Mouse (Mus musculus) MEL-GATA-1-ER (cell line): ENCODE data around the gene Olfr464.
"Not testable (repeated sequence)": the region's sequence is repeated elsewhere in the genome, so short reads cannot be mapped to it uniquely, and the experiment has no call there.

Experiments
- DNase-seq: peaks from one replicate; pipeline ENCODE4 v3.0.0-alpha.2; 2012; ENCODE audit warnings: low read depth; ENCODE audit errors: extremely low read depth

Gene Olfr464

GRCm38 (mm10) chr11:87866891-87867290 is 53.9 kb downstream of the Olfr464 start:
- not testable (repeated sequence) for DNase-seq
